Mouse (Mus musculus) lung, embryonic 14.5 days (tissue): Measurements from ENCODE around the gene Sbds. TPM values are rescaled to one million over a fixed set of nuclear protein-coding genes. Genes with fewer than 3 reads are reported as not detected.

Experiments used
- ATAC-seq: fragments of 200-750 bp; cut with Nextera tagmentation; 2 replicates; pipeline ENCODE4 v1.8.0; 2017; ENCODE audit warnings: mild to moderate bottlenecking, moderate TSS enrichment, moderate library complexity; ENCODE audit not compliant: insufficient read depth
- DNase-seq: peaks from one replicate; pipeline ENCODE4 v3.0.0-alpha.2; 2015
- H3K27ac ChIP-seq: fragments of 300-500 bp; sonication (generic); 2 replicates; pipeline ENCODE4 v1.5.1; 2014; ENCODE audit warnings: low read depth, mild to moderate bottlenecking, moderate library complexity
- H3K27me3 ChIP-seq: fragments of 300-500 bp; sonication (generic); 2 replicates; pipeline ENCODE4 v1.6.1; 2014; ENCODE audit warnings: low read length, control low read depth; ENCODE audit not compliant: insufficient read depth
- H3K36me3 ChIP-seq: fragments of 300-500 bp; sonication (generic); 2 replicates; pipeline ENCODE4 v1.6.1; 2014; ENCODE audit warnings: control low read depth; ENCODE audit not compliant: insufficient read depth
- H3K4me1 ChIP-seq: fragments of 300-500 bp; sonication (generic); 2 replicates; pipeline ENCODE4 v1.6.1; 2014; ENCODE audit warnings: antibody characterized with exemption, control low read depth; ENCODE audit not compliant: insufficient read depth
- H3K4me2 ChIP-seq: fragments of 300-500 bp; sonication (generic); 2 replicates; pipeline ENCODE4 v1.6.1; 2014; ENCODE audit warnings: mild to moderate bottlenecking
- H3K4me3 ChIP-seq: fragments of 300-500 bp; sonication (generic); 2 replicates; pipeline ENCODE4 v1.5.1; 2014; ENCODE audit warnings: low read depth, low read length
- H3K9ac ChIP-seq: fragments of 300-500 bp; sonication (generic); 2 replicates; pipeline ENCODE4 v1.6.1; 2014
- H3K9me3 ChIP-seq: fragments of 300-500 bp; sonication (generic); 2 replicates; pipeline ENCODE4 v1.6.1; 2016; ENCODE audit warnings: low read depth, low read length, control low read depth
- CTCF ChIP-seq: IDR thresholded peaks from 2 replicates; pipeline ENCODE4 v1.5.1; 2016; ENCODE audit warnings: antibody characterized with exemption, low read depth
- WGBS: fragments of 180-500 bp; shearing (Covaris S2); extraction: QIAGEN DNeasy Blood & Tissue Kit; methylation state at CpG from one replicate; pipeline ENCODE4 v1.1.7; 2014; 5-methylcytosine and 5-hydroxymethylcytosine counted together
- polyA plus RNA-seq: library from polyadenylated mRNA; unstranded; fragments of >200 nt; fragmentation: Nextera tagmentation; extraction: Ambion mirVana; gene quantifications from 2 replicates; pipeline ENCODE4 v1.2.1, GENCODE M21; 2014

Gene Sbds
- polyA plus RNA-seq, 1 experiment from 2014 or later, result 50.7 TPM

GRCm38 (mm10) chr5:130239236-130239635 lies 16.1 kb downstream of the Sbds start:
- Histone ChIP-seq H3K27ac (no peak overlapping the region), H3K4me3 (no peak overlapping the region), H3K9me3 (no peaks in the 10 kb centered on the region), H3K4me1 (no peaks in the 10 kb centered on the region), H3K9ac (no peak overlapping the region), H3K27me3 (no peaks in the 10 kb centered on the region), H3K4me2 (no peak overlapping the region), H3K36me3 (peaks cover 96% of the 10 kb centered on the region)
- no peak for ATAC-seq
- DNase-seq, result no peak
- WGBS, result 83% methylated on average over 7 of the region's 7 CpGs
- TF ChIP-seq CTCF, result no peak

DNA sequence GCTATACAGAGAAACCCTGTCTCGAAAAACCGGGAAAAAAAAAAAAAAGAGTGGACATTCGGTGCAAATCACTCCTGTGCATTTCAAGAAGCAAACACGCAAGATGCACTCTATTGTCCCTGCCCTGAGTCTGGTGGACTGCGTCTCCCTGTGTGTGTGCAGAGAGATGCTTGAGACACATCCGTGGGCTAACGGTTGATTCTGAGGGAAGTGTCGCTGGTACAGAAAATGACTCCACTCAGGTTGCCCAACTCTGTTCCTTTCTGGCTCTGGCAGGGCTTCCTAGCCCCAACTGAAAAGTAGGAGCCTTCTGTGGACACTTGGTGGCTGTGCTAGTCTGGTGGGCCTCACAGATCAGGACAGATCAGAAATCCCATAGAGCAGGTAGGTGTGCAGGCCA lies 19.0 kb downstream of the Sbds start:
- DNase-seq (no peak), ATAC-seq (no peak)
- no peaks in the 10 kb centered on the region for H3K4me1 ChIP-seq
- H3K4me3 ChIP-seq, result no peak overlapping the region
- TF ChIP-seq CTCF, result no peak
- no peak overlapping the region for H3K27ac ChIP-seq
- WGBS, result 94% methylated on average over 8 of the region's 8 CpGs
- H3K36me3 ChIP-seq, result peaks cover 96% of the 10 kb centered on the region
- H3K4me2 ChIP-seq, result no peak overlapping the region
- H3K9me3 ChIP-seq, result no peaks in the 10 kb centered on the region
- no peak overlapping the region for H3K9ac ChIP-seq
- H3K27me3 ChIP-seq, result no peaks in the 10 kb centered on the region

GRCm38 (mm10) chr5:130228120-130228519 lies 27.2 kb downstream of the Sbds start:
- TF ChIP-seq CTCF, result no peak
- Histone ChIP-seq H3K27me3 (no peaks in the 10 kb centered on the region), H3K27ac (0 out of 2 replicates have a peak overlapping the region, but pooled peaks have one; percentile 9), H3K4me3 (no peak overlapping the region), H3K4me2 (no peak overlapping the region), H3K4me1 (peaks cover 8% of the 10 kb centered on the region; the same call in 1 of the 2 replicates), H3K9ac (no peak overlapping the region), H3K9me3 (no peaks in the 10 kb centered on the region), H3K36me3 (peaks cover 43% of the 10 kb centered on the region)
- peak; percentile 21; the same call in 1 of the 2 replicates for ATAC-seq
- peak; percentile 40 for DNase-seq
- WGBS, result 35% methylated on average over 4 of the region's 4 CpGs

GRCm38 (mm10) chr5:130226790-130227189 lies 28.5 kb downstream of the Sbds start:
- ATAC-seq (no peak), DNase-seq (no peak)
- Histone ChIP-seq H3K27me3 (no peaks in the 10 kb centered on the region), H3K9me3 (no peaks in the 10 kb centered on the region), H3K27ac (no peak overlapping the region), H3K4me2 (no peak overlapping the region), H3K4me3 (no peak overlapping the region), H3K4me1 (peaks cover 10% of the 10 kb centered on the region; the same call in 1 of the 2 replicates), H3K9ac (no peak overlapping the region; the same call in 1 of the 2 replicates), H3K36me3 (peaks cover 30% of the 10 kb centered on the region)
- 84% methylated on average over 3 of the region's 3 CpGs for WGBS
- no peak for TF ChIP-seq CTCF

GRCm38 (mm10) chr5:130222146-130223004 lies 33.0 kb downstream of the Sbds start:
- H3K9ac ChIP-seq, result peak overlapping the region; percentile 97
- 0 out of 2 replicates have a peak, but pooled peaks cover 3% of the 10 kb centered on the region for H3K36me3 ChIP-seq
- peak overlapping the region; percentile 75 for H3K4me2 ChIP-seq
- peak; percentile 65 for TF ChIP-seq CTCF
- under 1% methylated on average over 78 of the region's 88 CpGs for WGBS
- no peaks in the 10 kb centered on the region for H3K27me3 ChIP-seq
- ATAC-seq, result peak; percentile 87
- DNase-seq, result peak; percentile 94
- H3K4me3 ChIP-seq, result peak overlapping the region; percentile 100
- peak overlapping the region; percentile 88 for H3K27ac ChIP-seq
- no peaks in the 10 kb centered on the region for H3K9me3 ChIP-seq
- peaks cover 10% of the 10 kb centered on the region; the same call in 1 of the 2 replicates for H3K4me1 ChIP-seq

GRCm38 (mm10) chr5:130221760-130222145 lies 33.6 kb downstream of the Sbds start:
- H3K4me3 ChIP-seq, result peak overlapping the region; percentile 100
- H3K27me3 ChIP-seq, result no peaks in the 10 kb centered on the region
- no peak for TF ChIP-seq CTCF
- H3K9ac ChIP-seq, result peak overlapping the region; percentile 97
- no peaks in the 10 kb centered on the region for H3K9me3 ChIP-seq
- H3K4me2 ChIP-seq, result peak overlapping the region; percentile 75
- under 1% methylated on average over 10 of the region's 10 CpGs for WGBS
- peaks cover 10% of the 10 kb centered on the region; the same call in 1 of the 2 replicates for H3K4me1 ChIP-seq
- 0 out of 2 replicates have a peak, but pooled peaks cover 3% of the 10 kb centered on the region for H3K36me3 ChIP-seq
- peak overlapping the region; percentile 79 for H3K27ac ChIP-seq
- DNase-seq, result no peak
- ATAC-seq, result peak; percentile 50

GRCm38 (mm10) chr5:130221316-130221715 lies 34.0 kb downstream of the Sbds start:
- no peaks in the 10 kb centered on the region for H3K9me3 ChIP-seq
- DNase-seq (no peak), ATAC-seq (no peak)
- H3K36me3 ChIP-seq, result 0 out of 2 replicates have a peak, but pooled peaks cover 2% of the 10 kb centered on the region
- no peak for TF ChIP-seq CTCF
- no peaks in the 10 kb centered on the region for H3K27me3 ChIP-seq
- no peak overlapping the region for H3K27ac ChIP-seq
- peak overlapping the region; percentile 75 for H3K4me2 ChIP-seq
- H3K4me3 ChIP-seq, result peak overlapping the region; percentile 100
- 48% methylated on average over 2 of the region's 2 CpGs for WGBS
- peaks cover 10% of the 10 kb centered on the region; the same call in 1 of the 2 replicates for H3K4me1 ChIP-seq
- peak overlapping the region; percentile 97; the same call in 1 of the 2 replicates for H3K9ac ChIP-seq
